Mouse (Mus musculus): ENCODE data around the gene Phf19.

DNA sequence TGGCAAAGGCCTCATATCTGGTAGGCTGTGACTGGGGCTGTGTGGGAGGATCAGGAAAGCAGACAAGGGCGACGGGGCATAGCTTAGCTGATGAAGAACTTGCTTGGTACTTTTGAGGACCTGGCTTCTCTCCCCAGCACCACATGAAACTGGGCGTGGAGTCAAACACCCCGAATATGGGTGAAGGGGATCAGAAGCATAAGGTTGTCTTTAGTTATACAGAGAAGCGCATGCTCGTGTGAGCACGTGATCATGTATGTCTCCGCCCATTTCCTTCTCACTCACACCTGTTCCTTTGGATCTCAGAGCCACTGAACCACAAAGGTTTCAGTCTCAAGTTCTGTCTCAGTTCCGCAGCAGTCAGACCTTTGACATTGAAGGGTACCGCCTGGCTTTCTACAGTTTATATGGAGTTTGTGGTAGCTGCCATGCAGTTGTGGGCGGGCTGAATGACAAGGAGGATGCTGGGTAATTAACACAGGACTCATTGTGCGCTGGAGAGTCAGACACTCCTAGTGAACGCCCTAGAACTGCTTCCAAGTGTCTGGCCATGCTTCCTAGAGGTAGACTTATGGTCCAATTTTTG lies 49.6 kb upstream of the Phf19 start:
- TF ChIP-seq BHLHE40 (IDR thresholded peaks at IDR 0.05; ENCODE audit: borderline replicate concordance, low read depth, low read length) (no peak), GATA1 (IDR thresholded peaks at IDR 0.05; ENCODE audit: low read depth, low read length) (no peak), CTCF (IDR thresholded peaks at IDR 0.05 in 2 of 3, conservative IDR thresholded peaks at IDR 0.05 in 1 of 3; ENCODE audit: control insufficient read depth in 1 of 3, insufficient read depth in 1 of 3, low read depth in 2 of 3, low read length in 3 of 3, poor library complexity in 1 of 3, severe bottlenecking in 1 of 3) (no peak), MAFK (IDR thresholded peaks at IDR 0.05; ENCODE audit: borderline replicate concordance, low read depth, low read length) (no peak), ZMIZ1 (IDR thresholded peaks at IDR 0.05; ENCODE audit: low read depth, low read length) (no peak), RAD21 (IDR thresholded peaks at IDR 0.05; ENCODE audit: low read depth, low read length) (no peak), GABPA (IDR thresholded peaks at IDR 0.05; ENCODE audit: low read depth, low read length) (no peak), ZC3H11A (IDR thresholded peaks at IDR 0.05; ENCODE audit: low read depth, low read length) (no peak), TBP (IDR thresholded peaks at IDR 0.05; ENCODE audit: low read depth, low read length) (0 out of 2 replicates have a peak, but pooled peaks have one; percentile 11), POLR2A (IDR thresholded peaks at IDR 0.05; ENCODE audit: control insufficient read depth in 1 of 2, insufficient read depth in 1 of 2, low read depth in 1 of 2, low read length in 2 of 2, poor library complexity in 1 of 2) (peak; percentile 30 to 37; a peak in 1 of 4 replicates), SMC3 (IDR thresholded peaks at IDR 0.05; ENCODE audit: low read depth, low read length) (no peak)

All from MEL (cell line).